Mouse (Mus musculus): ENCODE data around the gene Hist1h2be. TPM values are rescaled to one million over a fixed set of nuclear protein-coding genes. Genes with fewer than 3 reads are reported as not detected.

Gene Hist1h2be
- polyA plus RNA-seq, 1 experiment from 2014 or later: 3.2 TPM

GRCm38 (mm10) chr13:23610393-23610792, 10.5 kb downstream of the Hist1h2be start:
- no peak overlapping the region for H3K4me2 ChIP-seq (replicated peaks; ENCODE audit: low read depth, low read length)
- ATAC-seq (ENCODE audit: low FRiP score, low TSS enrichment): no peak
- no peaks in the 10 kb centered on the region for H3K4me1 ChIP-seq (ENCODE audit: insufficient read depth, low read length)
- H3K9me3 ChIP-seq (ENCODE audit: low read length): no peaks in the 10 kb centered on the region
- H3K27ac ChIP-seq (ENCODE audit: low read length): no peak overlapping the region
- WGBS: 74% methylated on average over 2 of the region's 2 CpGs
- no peak overlapping the region for H3K4me3 ChIP-seq (ENCODE audit: low read length)
- no peaks in the 10 kb centered on the region for H3K36me3 ChIP-seq (ENCODE audit: insufficient read depth, low read length)
- no peaks in the 10 kb centered on the region for H3K27me3 ChIP-seq (ENCODE audit: insufficient read depth, low read length)
- no peak overlapping the region for H3K9ac ChIP-seq (replicated peaks; ENCODE audit: low read length)

DNA sequence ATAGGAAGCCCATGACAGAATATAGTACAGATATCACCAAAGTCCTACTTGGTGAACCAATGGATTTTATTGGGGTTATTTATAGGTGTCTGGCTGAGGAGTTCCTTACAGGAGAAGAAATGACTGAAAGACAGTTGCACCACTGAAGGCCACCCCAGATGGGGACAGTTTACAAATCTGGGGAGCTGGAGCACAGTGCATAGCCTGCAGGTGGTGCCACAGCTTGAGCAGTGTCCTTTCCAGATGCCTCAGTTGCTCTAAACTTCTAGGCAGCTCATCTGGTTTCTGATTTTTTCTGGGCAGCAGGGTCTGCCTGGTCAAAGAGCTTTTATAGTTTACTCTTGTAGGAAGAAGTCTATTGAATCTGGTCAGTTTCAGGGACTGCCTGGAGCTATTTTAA, 11.1 kb downstream of the Hist1h2be start:
- H3K9me3 ChIP-seq (ENCODE audit: low read length): no peaks in the 10 kb centered on the region
- no peaks in the 10 kb centered on the region for H3K4me1 ChIP-seq (ENCODE audit: insufficient read depth, low read length)
- H3K4me3 ChIP-seq (ENCODE audit: low read length): no peak overlapping the region
- H3K36me3 ChIP-seq (ENCODE audit: insufficient read depth, low read length): no peaks in the 10 kb centered on the region
- no peaks in the 10 kb centered on the region for H3K27me3 ChIP-seq (ENCODE audit: insufficient read depth, low read length)
- H3K9ac ChIP-seq (replicated peaks; ENCODE audit: low read length): no peak overlapping the region
- no peak overlapping the region for H3K27ac ChIP-seq (ENCODE audit: low read length)
- no peak overlapping the region for H3K4me2 ChIP-seq (replicated peaks; ENCODE audit: low read depth, low read length)
- no peak for ATAC-seq (ENCODE audit: low FRiP score, low TSS enrichment)

DNA sequence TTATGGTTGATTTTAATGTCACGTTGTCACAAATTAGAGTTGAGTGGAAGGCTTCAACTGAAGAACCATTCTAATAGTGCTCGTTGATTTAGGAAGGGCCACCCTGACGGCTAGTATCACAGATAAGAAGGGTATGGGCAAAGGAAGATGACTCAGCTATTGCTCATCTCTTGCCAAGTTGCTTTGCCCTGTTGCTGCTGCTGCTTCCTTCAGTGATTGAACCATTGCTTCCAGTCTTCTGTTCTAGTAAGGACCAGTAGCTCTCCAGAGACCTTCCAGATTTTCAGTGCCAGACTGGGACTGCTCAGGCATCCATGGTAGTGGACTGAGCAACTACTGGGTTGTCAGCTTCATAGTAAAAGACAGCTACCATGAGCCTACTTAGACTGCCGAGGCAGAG, 11.7 kb downstream of the Hist1h2be start:
- WGBS: 82% methylated on average over 4 of the region's 4 CpGs

DNA sequence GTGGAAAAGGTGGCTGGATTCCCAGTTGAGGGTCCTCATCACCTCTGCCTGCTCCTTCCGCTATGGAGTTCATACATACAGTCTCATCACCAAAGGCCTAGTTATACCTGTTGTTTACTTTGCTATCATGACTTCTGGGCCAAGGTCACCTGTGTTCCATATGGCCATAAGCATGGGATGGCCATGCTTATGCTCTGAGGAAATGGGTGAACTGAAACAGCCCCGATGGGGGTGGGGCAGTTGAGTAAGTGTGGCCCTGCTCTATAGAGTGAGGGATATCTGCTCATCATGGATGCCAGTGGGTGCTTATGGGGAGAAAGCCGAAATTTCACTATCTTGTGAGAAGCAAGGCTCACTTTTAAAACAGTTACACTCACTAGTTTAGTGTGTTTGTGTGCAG, 15.9 kb downstream of the Hist1h2be start:
- H3K9me3 ChIP-seq (ENCODE audit: low read length): no peaks in the 10 kb centered on the region
- no peak overlapping the region for H3K4me3 ChIP-seq (ENCODE audit: low read length)
- peak; percentile 39; the same call in 1 of the 2 replicates for ATAC-seq (ENCODE audit: low FRiP score, low TSS enrichment)
- WGBS: 90% methylated on average over 3 of the region's 3 CpGs
- no peaks in the 10 kb centered on the region for H3K27me3 ChIP-seq (ENCODE audit: insufficient read depth, low read length)
- no peak overlapping the region for H3K27ac ChIP-seq (ENCODE audit: low read length)
- no peaks in the 10 kb centered on the region for H3K36me3 ChIP-seq (ENCODE audit: insufficient read depth, low read length)
- H3K4me2 ChIP-seq (replicated peaks; ENCODE audit: low read depth, low read length): no peak overlapping the region
- no peak overlapping the region for H3K9ac ChIP-seq (replicated peaks; ENCODE audit: low read length)
- H3K4me1 ChIP-seq (ENCODE audit: insufficient read depth, low read length): no peaks in the 10 kb centered on the region

More for the DNA sequence above, 11.7 kb downstream of the Hist1h2be start:
- Histone ChIP-seq H3K27ac (ENCODE audit: low read length) (no peak overlapping the region), H3K4me3 (ENCODE audit: low read length) (no peak overlapping the region), H3K36me3 (ENCODE audit: insufficient read depth, low read length) (no peaks in the 10 kb centered on the region), H3K4me1 (ENCODE audit: insufficient read depth, low read length) (no peaks in the 10 kb centered on the region), H3K9me3 (ENCODE audit: low read length) (no peaks in the 10 kb centered on the region), H3K4me2 (replicated peaks; ENCODE audit: low read depth, low read length) (no peak overlapping the region), H3K27me3 (ENCODE audit: insufficient read depth, low read length) (no peaks in the 10 kb centered on the region), H3K9ac (replicated peaks; ENCODE audit: low read length) (no peak overlapping the region)
- ATAC-seq (ENCODE audit: low FRiP score, low TSS enrichment): no peak

GRCm38 (mm10) chr13:23604452-23604851, 16.5 kb downstream of the Hist1h2be start:
- H3K27me3 ChIP-seq (ENCODE audit: insufficient read depth, low read length): no peaks in the 10 kb centered on the region
- no peaks in the 10 kb centered on the region for H3K4me1 ChIP-seq (ENCODE audit: insufficient read depth, low read length)
- H3K4me2 ChIP-seq (replicated peaks; ENCODE audit: low read depth, low read length): no peak overlapping the region
- WGBS: 34% methylated on average over 3 of the region's 3 CpGs
- H3K36me3 ChIP-seq (ENCODE audit: insufficient read depth, low read length): no peaks in the 10 kb centered on the region
- H3K27ac ChIP-seq (ENCODE audit: low read length): no peak overlapping the region
- peak; percentile 49; the same call in 1 of the 2 replicates for ATAC-seq (ENCODE audit: low FRiP score, low TSS enrichment)
- no peak overlapping the region for H3K4me3 ChIP-seq (ENCODE audit: low read length)
- no peak overlapping the region for H3K9ac ChIP-seq (replicated peaks; ENCODE audit: low read length)
- no peaks in the 10 kb centered on the region for H3K9me3 ChIP-seq (ENCODE audit: low read length)

DNA sequence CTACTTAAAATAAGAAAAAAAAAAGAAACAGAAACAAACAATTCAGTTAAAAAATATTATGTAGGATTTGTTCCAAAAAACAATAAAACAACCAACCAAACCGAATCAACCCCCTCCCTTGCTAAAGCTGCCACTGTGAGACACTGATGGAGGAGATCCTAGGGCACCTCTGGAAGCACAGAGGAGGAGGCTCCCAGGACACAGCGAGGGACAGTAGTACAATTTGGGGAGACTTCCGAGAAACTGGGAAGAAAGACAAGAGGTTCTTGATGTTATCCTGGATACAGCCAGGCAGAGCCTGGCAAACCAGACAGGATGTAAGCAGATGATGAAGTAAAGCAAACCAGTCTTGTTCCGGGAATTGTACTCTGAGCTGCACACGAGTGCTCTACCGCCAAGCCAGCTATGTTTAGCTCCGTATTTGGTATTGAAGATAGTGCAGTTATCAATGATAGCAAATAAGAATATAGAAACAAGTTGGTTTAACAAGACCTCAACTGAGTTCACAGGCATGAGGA, 17.7 kb downstream of the Hist1h2be start:
- H3K9me3 ChIP-seq (ENCODE audit: low read length): no peaks in the 10 kb centered on the region
- no peaks in the 10 kb centered on the region for H3K27me3 ChIP-seq (ENCODE audit: insufficient read depth, low read length)
- H3K4me3 ChIP-seq (ENCODE audit: low read length): no peak overlapping the region
- no peak overlapping the region for H3K4me2 ChIP-seq (replicated peaks; ENCODE audit: low read depth, low read length)
- no peak overlapping the region for H3K27ac ChIP-seq (ENCODE audit: low read length)
- H3K9ac ChIP-seq (replicated peaks; ENCODE audit: low read length): no peak overlapping the region
- H3K36me3 ChIP-seq (ENCODE audit: insufficient read depth, low read length): no peaks in the 10 kb centered on the region
- no peaks in the 10 kb centered on the region for H3K4me1 ChIP-seq (ENCODE audit: insufficient read depth, low read length)
- WGBS: 73% methylated on average over 7 of the region's 7 CpGs
- ATAC-seq (ENCODE audit: low FRiP score, low TSS enrichment): no peak

- H3K4me2 ChIP-seq (replicated peaks; ENCODE audit: low read depth, low read length): no peak overlapping the region
- no peaks in the 10 kb centered on the region for H3K27me3 ChIP-seq (ENCODE audit: insufficient read depth, low read length)
- peaks cover 9% of the 10 kb centered on the region for H3K4me1 ChIP-seq (ENCODE audit: insufficient read depth, low read length)
- no peak overlapping the region for H3K27ac ChIP-seq (ENCODE audit: low read length)
- H3K9me3 ChIP-seq (ENCODE audit: low read length): no peaks in the 10 kb centered on the region
- no peak overlapping the region for H3K9ac ChIP-seq (replicated peaks; ENCODE audit: low read length)
- H3K4me3 ChIP-seq (ENCODE audit: low read length): no peak overlapping the region
- H3K36me3 ChIP-seq (ENCODE audit: insufficient read depth, low read length): no peaks in the 10 kb centered on the region
- ATAC-seq (ENCODE audit: low FRiP score, low TSS enrichment): peak; percentile 65; the same call in 1 of the 2 replicates
- 6% methylated on average over 9 of the region's 9 CpGs for WGBS
Observed at GRCm38 (mm10) chr13:23597957-23598356, 23.0 kb downstream of the Hist1h2be start.

- no peak for ATAC-seq (ENCODE audit: low FRiP score, low TSS enrichment)
Observed at GRCm38 (mm10) chr13:23595622-23596372, 25.1 kb downstream of the Hist1h2be start.

DNA sequence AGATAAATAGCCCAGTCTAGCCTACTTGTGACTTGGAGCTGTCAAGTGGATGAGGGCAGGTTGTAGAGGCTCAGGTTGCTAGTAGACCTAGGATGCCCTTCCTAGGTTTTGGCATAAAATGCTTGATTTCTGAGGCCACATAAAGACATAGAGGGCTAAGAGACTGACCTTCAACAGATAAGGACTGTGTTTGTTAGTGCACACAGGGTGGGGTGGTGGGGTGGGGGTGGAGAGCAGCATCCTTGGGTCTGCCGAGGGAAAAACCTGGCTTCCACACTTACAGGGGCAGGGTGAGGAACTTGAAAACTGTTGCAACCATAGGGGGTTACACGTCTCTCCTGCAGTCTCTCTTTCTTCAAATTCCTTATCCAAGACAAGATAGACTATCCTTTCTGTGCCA, 25.7 kb downstream of the Hist1h2be start:
- H3K4me3 ChIP-seq (ENCODE audit: low read length): no peak overlapping the region
- no peak for ATAC-seq (ENCODE audit: low FRiP score, low TSS enrichment)

More at GRCm38 (mm10) chr13:23595622-23596372, 25.1 kb downstream of the Hist1h2be start:
- 78% methylated on average over 7 of the region's 7 CpGs for WGBS
- Histone ChIP-seq H3K4me3 (ENCODE audit: low read length) (no peak overlapping the region), H3K4me2 (replicated peaks; ENCODE audit: low read depth, low read length) (no peak overlapping the region), H3K4me1 (ENCODE audit: insufficient read depth, low read length) (peaks cover 14% of the 10 kb centered on the region), H3K9ac (replicated peaks; ENCODE audit: low read length) (no peak overlapping the region), H3K9me3 (ENCODE audit: low read length) (no peaks in the 10 kb centered on the region), H3K27ac (ENCODE audit: low read length) (no peak overlapping the region), H3K27me3 (ENCODE audit: insufficient read depth, low read length) (no peaks in the 10 kb centered on the region), H3K36me3 (ENCODE audit: insufficient read depth, low read length) (no peaks in the 10 kb centered on the region)

GRCm38 (mm10) chr13:23593051-23593770, 27.7 kb downstream of the Hist1h2be start:
- 55% methylated on average over 5 of the region's 5 CpGs for WGBS
- Histone ChIP-seq H3K36me3 (ENCODE audit: insufficient read depth, low read length) (no peaks in the 10 kb centered on the region), H3K9ac (replicated peaks; ENCODE audit: low read length) (no peak overlapping the region; the same call in 1 of the 2 replicates), H3K4me2 (replicated peaks; ENCODE audit: low read depth, low read length) (0 out of 2 replicates have a peak overlapping the region, but pooled peaks have one; percentile 12), H3K4me3 (ENCODE audit: low read length) (no peak overlapping the region), H3K27ac (ENCODE audit: low read length) (peak overlapping the region; percentile 86), H3K27me3 (ENCODE audit: insufficient read depth, low read length) (no peaks in the 10 kb centered on the region), H3K9me3 (ENCODE audit: low read length) (no peaks in the 10 kb centered on the region), H3K4me1 (ENCODE audit: insufficient read depth, low read length) (peaks cover 14% of the 10 kb centered on the region)
- peak; percentile 61; the same call in 1 of the 2 replicates for ATAC-seq (ENCODE audit: low FRiP score, low TSS enrichment)

More for the DNA sequence above, 25.7 kb downstream of the Hist1h2be start:
- 91% methylated on average over 2 of the region's 2 CpGs for WGBS
- H3K4me2 ChIP-seq (replicated peaks; ENCODE audit: low read depth, low read length): no peak overlapping the region
- no peaks in the 10 kb centered on the region for H3K36me3 ChIP-seq (ENCODE audit: insufficient read depth, low read length)
- H3K9me3 ChIP-seq (ENCODE audit: low read length): no peaks in the 10 kb centered on the region
- H3K27ac ChIP-seq (ENCODE audit: low read length): no peak overlapping the region
- H3K9ac ChIP-seq (replicated peaks; ENCODE audit: low read length): no peak overlapping the region
- H3K4me1 ChIP-seq (ENCODE audit: insufficient read depth, low read length): peaks cover 14% of the 10 kb centered on the region
- H3K27me3 ChIP-seq (ENCODE audit: insufficient read depth, low read length): no peaks in the 10 kb centered on the region
